Mouse (Mus musculus) spleen, adult 18-20 months (tissue): ENCODE data around the gene Nhlh2.

Source experiments
- DNase-seq, 2 experiments: peaks; one replicate each; pipeline ENCODE4 v3.0.0; 2022; ENCODE audit warnings: mixed read lengths in 2 of 2

Nhlh2 gene

DNA sequence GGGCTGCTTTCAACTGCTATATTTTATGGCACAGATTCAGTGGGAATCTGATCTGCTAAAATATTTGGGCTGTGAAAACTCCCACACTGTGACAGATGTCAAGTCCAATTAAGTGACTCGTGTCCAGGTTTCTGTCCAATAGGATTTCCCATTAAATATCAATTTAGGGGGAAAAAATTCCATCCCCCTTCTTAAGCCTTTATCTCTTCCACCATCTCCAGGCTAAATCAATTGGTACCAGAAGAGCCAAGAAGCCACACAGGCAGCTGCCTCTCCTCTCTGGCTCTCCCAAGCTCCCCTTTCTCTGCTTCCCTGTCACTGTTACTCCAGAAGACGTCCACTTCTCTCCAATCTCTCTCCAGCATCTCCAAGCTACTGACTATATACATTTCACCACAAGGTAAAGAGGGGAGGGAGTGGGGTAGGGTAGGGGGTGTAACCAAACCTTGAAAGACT lies at the start of gene Nhlh2:
Gene Nhlh2 (plus strand): TSS at position 151 of the 456 bp plus-strand sequence.
- DNase-seq = no peak

DNA sequence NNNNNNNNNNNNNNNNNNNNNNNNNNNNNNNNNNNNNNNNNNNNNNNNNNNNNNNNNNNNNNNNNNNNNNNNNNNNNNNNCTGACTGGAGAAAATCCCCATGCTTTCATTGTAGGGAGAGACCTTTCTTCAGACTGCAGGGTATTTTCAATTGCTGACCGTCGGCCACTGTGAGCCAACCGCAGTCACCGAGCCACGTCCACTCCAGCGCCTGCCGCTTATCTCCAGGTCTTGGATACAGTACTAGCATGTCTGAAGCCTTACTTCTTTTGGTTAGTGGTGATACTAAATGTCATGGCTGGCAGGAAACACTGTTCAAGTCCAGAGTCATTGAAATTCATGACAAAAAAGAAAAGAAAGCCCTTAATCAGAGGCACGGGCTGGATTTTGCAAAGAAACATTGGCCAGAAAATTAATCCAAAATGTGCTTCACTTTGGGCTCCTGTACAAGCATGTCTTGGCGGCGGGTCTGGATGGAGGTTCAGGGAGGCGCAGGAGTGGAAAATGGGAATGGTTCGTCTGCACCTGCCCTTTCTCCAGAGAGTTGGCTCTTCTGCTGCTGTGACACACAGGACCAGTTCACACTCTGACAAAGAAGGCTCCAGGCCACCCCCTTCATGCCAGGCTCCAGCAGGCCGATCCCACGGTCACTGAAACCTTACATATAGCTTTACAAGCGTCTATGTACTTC lies 48.6 kb upstream of the Nhlh2 start:
- DNase-seq = no peak

DNA sequence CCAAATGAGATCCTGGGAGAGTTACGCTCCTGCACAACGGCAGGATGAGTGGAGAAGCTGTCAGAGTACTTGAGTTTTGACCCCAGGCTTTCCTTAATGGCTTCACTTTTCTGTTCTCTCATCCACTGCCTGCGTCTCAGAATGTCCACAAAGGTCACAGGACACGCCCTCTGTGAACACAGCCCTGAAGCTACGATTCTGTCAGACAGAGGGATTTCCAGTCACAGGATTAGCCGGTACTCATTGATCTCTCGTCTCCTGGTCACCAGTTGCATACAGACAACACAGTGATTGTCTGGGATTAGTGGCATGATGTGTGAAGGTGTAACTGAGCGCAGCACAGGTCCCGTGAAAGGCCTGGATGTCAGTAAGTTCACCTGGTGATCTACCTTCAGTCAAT lies 46.4 kb upstream of the Nhlh2 start:
- no peak for DNase-seq

DNA sequence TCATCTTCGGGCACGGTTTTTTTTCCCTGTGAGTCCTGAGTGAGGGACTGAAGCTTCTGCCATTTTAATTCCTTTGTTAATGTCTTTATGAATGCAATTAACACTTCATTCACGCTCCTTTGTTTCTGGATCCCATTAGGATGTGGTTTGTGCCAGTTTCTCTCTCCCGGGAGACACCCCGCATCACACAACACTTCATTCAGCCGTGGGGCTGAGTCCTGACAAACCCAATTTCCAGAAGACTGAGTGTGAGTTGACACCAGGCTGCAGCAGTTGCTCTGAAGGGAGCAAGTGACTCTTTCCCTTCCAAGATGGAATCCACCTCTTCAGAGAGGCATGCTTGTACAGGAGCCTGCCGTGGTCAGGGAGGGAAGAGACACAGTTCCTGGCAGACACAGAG lies 45.5 kb upstream of the Nhlh2 start:
- DNase-seq = no peak

DNA sequence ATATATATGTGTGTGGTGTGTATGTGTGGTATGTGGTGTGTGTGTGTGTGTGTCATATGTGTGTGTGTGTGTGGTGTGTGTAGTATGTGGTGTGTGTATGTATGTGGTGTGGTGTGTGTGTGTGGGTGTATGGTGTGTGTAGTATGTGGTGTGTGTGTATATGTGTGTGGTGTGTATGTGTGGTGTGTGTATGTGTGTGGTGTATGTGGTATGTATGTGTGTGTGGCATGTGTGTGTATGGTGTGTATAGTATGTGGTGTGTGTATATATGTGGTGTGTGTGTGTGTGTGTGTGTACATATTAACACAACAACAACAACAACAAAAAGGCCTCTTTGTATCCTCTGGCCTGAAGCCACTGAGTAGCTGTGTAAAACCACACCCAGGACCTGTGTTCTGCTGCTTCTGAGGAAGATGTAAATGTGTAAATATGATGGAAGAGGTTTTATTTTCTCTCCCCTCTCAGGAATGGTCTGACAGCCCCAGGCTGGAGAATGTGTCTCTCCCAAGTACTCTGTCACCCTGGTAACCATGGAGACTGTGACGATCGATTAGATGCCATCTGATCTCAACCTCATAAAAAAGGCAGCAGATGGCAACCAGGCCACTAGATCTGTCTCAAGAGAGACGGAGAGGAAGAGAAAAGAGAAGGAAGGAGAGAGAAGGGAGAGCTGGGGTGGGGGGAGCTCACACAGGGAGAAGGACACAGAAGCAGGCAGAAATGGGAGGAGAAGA lies 42.9 kb upstream of the Nhlh2 start:
- no peak for DNase-seq

DNA sequence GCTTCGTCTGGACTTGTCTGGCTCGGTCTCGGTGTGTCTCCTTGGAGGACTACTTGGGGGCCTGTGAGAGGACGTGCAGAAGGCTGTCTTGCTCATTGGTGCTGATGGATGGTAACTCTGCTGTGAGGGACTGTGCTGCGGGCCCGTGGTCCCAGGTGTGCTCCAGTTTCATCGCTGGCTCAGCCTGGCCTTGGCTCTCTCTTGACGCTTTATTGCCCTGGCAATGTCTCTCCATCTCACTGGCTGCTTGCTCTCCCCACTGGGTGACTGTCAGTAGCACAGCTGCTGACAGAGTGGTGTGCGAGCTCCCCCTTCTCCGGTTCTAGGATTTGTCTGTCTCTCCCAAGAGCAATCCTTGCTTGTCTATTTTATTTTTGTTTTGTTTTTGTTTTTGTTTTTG lies 34.5 kb upstream of the Nhlh2 start:
- DNase-seq = no peak

DNA sequence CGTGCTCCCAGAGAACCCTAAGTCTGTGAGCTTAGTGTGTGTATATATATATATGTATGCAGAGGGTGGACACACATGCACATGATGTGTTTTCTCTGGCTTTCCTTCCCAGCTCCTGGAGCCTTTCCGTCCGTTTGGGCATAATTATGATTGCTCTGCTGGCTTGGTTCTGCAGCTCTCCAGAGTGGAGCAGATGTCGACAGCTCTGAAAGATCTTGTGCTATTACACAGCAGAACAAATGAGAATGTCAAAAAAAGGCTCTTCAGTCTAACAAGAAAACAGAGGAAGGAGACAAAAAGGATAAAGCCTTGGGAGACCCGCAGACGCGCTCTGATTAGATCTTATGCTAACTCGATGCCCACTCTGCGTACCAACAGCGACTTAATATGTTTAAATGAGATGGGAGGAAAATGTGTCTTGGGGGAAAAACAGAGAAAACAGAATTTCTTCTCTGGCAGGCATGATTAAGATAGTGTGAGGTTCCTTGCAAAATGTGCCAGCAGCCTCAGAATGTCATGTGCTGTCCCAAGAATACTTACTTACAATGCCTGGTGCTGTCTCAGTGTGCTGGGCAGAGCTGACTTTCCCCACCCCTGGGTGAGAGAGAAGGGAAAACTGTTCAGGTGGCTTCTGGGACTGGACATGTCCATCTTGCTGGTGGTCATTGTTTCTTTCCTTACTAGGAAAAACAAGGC lies 31.4 kb upstream of the Nhlh2 start:
- DNase-seq = no peak

DNA sequence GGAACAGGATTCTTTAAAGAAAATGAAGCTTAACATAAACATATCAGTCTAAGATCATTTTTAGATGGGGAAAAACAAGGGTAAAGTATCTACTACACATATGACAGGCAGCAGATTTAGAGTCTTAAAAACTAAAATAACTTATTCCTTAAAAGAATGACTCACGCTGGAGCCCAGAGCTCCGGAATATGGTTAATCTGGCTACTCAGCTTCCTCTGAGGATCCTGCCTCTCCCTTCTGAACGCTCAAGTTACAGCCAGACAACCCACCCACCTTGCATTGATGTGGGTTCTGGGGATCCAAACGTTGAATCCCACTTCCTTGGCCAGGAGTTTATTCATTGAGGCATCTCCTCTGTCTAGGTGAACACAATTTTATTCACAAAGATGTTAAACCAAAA lies 26.0 kb upstream of the Nhlh2 start:
- no peak for DNase-seq

DNA sequence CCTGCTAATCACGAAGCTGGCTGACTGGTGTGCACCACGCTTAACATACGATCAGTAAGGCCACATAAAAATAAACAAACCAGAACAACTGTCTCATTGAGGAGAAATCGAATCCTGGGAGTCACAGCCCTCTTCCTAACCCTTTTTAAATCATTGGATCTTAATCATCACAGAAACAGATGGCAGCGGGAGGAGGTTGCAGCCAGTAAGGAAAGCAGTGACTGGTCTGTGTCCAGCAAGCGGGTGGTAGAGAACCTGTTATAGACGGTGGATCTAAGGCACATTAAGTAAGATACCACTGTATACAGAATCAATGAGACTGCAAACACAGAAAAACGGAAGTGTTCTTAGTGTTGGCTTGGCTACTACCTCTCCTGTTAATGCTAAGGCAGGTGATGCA lies 24.2 kb upstream of the Nhlh2 start:
- no peak for DNase-seq

DNA sequence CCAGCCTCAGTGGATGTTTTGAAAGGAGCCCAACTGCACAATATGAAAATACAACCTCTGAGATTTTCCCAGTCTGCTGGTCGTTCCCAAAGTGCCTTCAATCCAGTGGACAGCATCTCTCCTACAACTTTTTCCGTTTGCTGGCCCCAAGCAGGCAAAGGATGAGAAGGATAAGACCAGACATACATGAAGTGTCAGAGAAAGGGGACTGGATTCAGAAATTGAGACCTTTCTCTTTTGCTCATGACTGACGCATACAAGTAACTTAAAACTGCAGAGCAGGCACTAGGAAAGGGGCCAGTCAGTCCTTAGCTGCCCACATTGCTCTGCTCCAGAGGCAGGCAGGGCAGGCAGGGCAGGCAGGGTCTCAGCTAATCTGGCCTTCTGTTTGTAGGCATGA lies 19.7 kb upstream of the Nhlh2 start:
- no peak for DNase-seq

DNA sequence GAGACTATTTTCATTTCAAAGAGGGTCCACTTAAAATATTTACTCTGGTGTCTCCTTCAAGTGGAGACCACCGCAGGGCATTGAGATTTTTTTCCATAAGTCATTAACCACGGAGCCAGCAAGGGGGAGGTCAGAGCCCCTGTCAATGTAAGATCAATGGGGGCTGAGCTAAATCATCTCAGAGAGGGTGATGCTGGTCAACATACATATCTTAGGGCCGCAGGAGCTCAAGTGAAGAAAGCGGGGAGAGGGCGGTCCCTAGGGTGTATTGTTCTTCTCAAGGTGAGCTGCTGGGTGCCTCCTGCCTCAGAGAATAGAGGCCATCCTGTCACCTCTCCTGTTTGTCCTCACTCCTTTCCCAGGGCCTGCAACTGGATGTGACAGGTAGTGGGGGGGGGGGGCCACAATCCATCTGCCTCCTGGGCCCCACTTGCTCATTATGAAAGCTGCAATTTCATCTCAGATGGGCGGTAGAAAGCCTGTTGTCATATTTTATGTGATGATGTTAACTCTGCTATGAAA lies 18.8 kb upstream of the Nhlh2 start:
- DNase-seq = no peak

DNA sequence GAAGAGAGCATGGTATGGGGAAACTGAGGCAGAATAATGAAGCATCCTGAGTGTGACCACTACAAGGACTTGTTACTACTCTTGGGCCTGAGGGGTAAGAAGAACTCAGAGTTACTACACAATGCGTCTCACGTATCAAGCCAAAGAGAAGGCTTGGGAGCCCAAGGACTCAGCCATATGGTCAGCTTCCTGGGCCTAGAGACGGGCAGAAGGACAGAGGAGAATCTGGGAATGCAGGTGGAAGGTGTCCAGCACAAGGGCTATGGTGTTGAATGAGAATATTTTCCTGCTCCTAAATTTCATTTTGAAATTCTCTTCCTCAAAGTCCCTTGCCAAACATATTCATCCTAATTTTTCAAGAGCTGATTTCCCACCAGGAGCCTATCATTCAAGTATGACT lies 12.0 kb upstream of the Nhlh2 start:
- DNase-seq = no peak

DNA sequence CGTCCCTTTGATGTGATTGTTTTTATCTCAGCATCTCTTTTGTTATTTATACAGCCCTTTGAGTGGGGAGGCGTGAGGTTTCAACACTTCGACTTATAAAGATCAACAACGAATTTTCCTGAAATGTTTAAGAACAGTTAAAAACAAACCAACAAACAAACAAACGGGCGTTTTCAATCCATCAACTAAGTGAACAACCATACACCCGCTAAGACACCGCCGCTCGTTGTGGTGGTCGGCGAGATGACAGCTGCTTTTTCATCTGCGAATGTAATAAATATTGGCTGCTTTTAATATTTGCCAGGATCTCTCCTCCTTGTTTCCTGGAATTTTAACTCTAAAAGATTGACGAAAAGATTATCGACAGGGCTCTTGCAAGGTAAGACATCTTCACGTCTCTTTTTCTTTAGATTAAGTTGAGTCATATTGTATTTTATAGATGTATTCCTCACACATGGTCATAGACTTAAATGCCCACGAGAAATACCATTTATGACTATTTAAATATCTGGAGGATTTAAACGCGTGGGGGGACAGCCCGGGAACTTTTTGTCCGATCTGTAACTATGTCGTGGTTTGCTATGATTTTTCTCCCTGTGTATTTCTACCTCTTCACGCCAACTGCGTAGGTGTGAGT lies 923 bp downstream of the Nhlh2 start:
- no peak for DNase-seq

DNA sequence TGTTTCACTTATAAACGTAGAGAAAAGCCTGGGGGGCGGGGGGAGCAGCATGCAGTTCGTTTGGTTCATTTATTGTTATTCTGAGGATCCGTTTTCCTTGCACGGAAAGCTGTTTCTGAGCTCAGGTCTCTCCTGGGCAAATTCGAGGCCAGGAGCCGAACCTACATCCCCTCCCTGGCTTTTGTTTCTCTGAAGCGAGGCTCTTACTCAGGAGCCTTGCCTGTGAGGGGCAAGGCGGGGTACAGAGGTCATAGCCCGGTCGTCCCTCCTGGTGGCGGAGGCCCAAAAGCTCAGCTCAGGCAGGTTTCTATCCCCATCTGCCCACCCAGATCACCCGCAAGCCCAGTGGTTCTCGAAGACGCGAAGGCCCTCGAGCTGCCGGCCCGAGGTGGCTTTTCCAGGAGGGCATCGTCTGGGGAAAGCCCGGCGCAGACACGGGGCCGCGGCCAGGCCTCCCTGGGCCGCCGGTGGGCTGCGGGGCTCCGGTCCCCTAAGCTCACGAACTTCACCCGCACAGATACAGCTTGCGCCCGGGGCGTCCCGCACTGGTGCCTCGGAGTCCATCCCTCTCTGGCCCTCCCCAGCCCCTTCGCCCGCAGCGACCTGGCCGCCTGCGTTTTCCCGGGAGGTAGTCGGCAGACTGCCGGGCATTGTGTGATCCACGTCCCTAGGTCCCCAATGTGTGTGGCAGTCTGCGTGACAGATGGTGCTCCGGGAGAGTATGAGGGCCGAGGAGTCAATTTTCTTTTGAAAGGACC lies 1.6 kb downstream of the Nhlh2 start:
- DNase-seq = no peak

DNA sequence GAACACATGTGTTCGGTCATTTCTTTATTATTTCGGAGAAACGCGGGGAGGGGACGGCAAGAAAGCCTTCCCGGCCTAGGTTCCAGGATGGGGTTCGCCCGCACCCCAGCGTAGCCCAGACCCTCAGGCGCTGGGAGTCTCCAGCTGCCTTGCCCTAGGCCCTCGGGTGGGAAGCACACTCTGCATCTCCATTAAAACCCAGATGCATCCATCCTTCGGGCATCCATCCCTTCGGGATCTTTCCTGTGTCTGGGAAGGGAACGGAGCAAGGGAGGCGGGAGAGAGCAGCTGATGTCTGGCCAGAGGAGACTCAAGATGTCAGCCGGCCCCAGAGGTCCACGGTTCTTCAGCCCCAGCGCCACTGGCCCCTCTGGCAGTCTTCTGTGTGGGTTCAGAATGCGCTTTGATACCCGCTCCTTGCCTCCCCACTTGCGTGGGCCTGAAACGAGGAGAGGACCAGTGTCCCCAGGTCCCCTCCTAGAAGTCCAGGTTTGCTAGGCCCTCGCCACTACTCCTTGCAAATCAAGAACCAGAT lies 2.3 kb downstream of the Nhlh2 start:
- no peak for DNase-seq

DNA sequence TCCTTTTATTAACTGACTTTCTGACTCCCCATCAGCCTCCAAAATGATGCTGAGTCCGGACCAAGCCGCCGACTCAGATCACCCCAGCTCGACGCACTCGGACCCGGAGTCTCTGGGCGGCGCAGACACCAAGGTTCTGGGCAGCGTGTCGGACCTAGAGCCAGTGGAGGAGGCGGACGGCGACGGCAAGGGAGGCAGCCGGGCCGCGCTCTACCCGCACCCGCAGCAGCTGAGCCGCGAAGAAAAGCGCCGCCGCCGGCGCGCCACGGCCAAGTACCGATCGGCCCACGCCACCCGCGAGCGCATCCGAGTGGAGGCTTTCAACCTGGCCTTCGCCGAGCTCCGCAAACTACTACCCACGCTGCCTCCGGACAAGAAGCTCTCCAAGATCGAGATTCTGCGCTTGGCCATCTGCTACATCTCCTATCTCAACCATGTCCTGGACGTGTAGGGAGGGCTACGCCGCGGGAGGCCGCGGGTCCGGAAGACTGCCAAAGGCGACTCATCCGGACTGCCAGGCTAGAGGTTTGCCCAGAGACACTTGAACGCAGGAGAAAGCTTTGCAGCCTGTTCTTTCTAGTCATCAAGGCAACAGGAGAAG lies 2.8 kb downstream of the Nhlh2 start:
- DNase-seq = no peak

DNA sequence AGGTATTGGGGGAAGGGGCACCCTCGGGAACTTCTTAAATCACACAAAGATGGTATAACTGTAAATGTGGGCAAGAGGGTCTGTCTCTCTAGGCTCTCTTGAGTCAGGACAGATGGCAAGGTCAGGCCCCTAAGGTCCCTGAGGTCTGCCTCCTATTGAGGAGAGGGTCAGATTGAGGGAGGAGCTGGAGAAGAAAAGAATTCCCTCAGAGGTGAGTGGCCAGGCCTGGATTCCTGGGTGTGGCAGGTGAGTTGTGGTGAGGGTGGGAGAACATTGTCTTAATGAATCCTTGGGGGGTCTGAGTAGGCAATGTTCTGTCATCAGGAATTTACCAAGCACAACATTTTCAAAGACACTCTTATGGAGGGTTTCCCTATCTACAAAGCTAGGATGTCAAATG lies 10.7 kb downstream of the Nhlh2 start:
- no peak for DNase-seq

DNA sequence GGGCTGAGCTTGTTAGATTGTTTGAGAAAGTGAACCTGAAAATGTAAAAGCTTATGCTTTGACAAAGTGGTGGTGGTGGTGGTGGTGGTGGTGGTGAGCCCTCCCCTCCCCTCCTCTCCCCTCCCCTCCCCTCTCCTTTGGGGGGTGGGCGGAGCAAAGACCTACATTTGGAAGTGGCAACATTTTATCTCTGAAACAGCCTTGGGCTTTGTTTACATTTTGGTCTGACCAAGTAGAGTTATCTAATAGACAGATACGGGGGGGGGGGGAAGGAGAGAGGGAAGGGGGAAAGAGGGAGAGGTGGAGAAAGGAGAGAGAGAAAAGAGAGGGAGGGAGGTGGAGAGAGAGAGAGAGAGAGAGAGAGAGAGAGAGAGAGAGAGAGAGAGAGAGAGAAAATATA lies 12.8 kb downstream of the Nhlh2 start:
- no peak for DNase-seq

DNA sequence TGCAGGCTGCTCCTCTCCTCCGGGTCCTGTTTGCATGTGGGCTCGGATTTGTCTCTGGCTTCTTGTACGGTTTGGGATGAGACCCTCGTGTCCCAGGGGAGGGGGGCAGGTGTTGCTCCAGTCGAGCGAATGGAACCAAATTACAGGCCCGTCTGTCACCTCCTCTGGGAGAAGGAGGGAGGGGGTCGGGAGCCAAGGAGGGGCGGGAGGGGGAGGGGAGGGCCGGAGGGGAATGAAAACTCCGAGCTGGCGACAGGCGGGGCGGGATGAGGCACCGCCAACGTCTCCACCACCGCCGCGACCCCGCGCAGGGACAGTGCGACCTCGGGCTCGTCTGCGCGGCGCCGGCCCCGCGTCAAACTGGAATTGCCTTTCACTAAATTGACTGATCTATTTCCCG lies 13.5 kb downstream of the Nhlh2 start:
- DNase-seq = no peak

DNA sequence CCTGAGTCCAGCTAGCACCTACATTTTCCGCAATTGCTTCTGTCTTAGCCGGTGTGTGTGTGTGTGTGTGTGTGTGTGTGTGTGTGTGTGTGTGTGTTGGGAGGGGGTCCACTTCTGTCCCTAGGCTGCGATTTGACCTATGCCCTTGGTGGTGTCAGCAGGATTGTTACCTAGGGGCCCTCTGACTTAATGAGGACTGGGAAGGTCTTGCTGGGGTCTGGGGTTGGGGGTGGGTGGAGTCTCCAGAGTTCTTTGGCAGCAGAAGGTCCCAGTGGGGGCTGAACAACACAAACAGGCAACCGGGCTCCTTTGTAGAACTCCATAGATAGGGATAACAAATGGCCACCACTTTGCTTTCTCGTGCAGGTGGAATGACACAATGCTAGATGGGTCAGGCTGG lies 14.0 kb downstream of the Nhlh2 start:
- DNase-seq = no peak

DNA sequence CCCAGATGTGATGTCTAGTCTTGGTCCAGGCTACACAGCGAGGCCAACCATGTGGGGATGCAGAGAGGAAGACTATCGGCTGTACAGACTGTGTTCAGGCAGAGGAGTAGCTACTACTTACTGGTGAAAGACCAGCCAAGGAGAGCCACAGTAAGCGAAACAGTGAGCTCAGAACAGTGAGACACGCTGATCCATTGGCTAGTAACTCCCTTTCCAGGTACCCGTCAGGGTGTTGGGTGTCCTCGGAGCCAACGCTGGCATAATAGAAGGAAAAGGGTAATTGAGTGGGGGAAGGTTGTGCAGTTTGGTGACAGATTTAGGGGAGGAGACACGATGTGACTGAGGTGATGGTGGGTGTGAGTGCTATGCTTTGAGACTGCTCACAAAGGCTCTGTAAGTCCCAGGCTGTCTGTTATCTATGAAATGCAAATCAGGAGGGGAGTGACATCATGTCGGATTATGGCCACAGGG lies 15.1 kb downstream of the Nhlh2 start:
- DNase-seq = no peak

DNA sequence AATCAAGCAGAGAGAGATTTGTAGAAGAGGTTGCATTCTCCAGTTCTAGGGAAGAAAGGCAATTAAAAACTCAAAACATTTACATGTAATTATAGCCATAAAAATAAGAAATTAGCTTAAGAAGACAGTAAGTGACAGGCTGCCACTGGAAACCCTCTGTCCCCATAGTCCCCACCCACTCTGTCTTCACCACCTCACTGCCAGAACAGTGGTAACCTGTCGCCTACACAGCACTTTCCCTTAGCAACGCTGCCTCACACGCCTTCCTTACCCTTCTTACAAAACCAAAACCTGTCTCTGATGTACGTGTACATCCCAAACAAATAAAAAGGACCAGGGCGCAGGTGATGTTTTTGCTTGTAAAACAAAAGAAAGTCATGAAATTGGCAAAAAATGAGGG lies 15.8 kb downstream of the Nhlh2 start:
- DNase-seq = no peak
